Mouse (Mus musculus) brain, adult 2 months (tissue): ENCODE data around the gene Osbp.

Experiments used
- DNase-seq: peaks from one replicate; pipeline ENCODE4 v3.0.0; 2011; ENCODE audit warnings: low read depth, low spot score

Gene Osbp

GRCm38 (mm10) chr19:12010916-12011559 is 45.3 kb downstream of the Osbp start:
- DNase-seq = peak; percentile 96

- DNase-seq = peak; percentile 94
These were observed 46.1 kb downstream of the Osbp start for GRCm38 (mm10) chr19:12011560-12012556.

DNA sequence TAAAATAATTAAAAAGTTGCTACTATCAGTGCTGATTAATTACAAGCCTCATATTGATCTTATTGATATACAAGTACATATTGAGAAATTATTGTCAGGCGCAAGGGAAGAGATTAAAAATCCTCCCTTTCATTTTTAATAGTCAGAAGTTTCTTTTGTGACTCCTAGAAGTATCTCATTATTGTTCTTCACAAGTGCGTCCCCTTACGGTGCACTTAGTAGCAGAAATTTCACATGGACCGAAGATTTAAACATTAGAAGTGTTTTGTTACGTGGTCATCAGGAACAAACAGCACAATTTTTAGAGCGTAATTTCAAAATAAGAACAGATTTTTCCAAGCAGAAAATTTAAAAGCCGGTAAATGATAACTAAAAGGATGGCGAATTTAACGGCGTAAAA is 46.9 kb downstream of the Osbp start:
- no peak for DNase-seq

GRCm38 (mm10) chr19:12013228-12013627 is 47.5 kb downstream of the Osbp start:
- peak; percentile 65 for DNase-seq

DNA sequence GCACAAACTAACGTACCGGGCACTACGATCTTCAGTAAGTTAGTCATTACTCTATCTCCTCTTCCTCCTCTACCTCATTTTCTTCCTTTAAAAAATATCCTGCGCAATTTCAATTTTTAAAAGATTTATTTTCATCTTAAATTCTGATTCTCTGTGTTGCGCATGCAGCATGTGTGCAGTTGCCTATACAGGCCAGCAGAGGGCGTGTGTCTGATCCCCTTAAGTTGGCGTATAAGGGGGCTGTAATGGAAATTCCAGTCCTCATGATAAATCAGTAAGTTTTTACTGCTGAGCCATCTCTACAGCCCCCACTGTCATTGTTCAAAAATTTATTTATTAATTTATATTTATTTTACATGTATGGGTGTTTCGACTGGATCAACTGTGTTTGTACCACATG is 50.0 kb downstream of the Osbp start:
- DNase-seq = no peak

GRCm38 (mm10) chr19:12016192-12016591 is 50.5 kb downstream of the Osbp start:
- no peak for DNase-seq

GRCm38 (mm10) chr19:12024149-12024548 is 58.4 kb downstream of the Osbp start:
- DNase-seq = no peak

- no peak for DNase-seq
These were observed 59.6 kb downstream of the Osbp start for GRCm38 (mm10) chr19:12025333-12025732.

GRCm38 (mm10) chr19:12026606-12027005 is 60.9 kb downstream of the Osbp start:
- peak; percentile 71 for DNase-seq

GRCm38 (mm10) chr19:12037727-12038126 is 72.0 kb downstream of the Osbp start:
- no peak for DNase-seq

- DNase-seq = no peak
These were observed 75.5 kb downstream of the Osbp start, which contains the start of gene Olfr1423 for GRCm38 (mm10) chr19:12041217-12041616. Gene Olfr1423, minus strand, starts transcription at chr19:12041317.

DNA sequence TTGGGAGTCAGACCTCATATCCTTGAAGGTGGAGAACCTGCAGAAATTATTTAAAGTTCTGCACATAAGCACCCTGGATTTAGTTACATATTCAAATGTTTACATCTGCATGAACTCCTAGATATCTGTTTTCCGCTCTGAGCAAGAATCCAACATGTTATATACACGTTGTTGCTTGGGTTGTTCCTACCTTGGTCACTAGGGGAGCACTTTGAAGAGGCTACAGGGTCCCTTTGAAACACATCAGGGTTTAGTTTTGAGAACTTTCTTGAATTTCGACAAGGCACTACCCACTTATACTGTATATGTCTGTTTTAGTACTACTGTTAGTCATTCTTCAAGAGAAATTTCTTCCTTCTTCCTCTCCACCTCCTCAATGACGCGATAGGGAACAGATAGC is 77.4 kb downstream of the Osbp start:
- no peak for DNase-seq
